Mouse (Mus musculus) bone marrow macrophage, adult 2 months (primary cell): ENCODE data around the gene Ptprs. TPM values are rescaled to one million over a fixed set of nuclear protein-coding genes. Genes with fewer than 3 reads are reported as not detected.

ENCODE experiments used
- H3K27ac ChIP-seq: 2 replicates; pipeline ENCODE4 v1.5.1; 2012; ENCODE audit warnings: low read depth, low read length; ENCODE audit not compliant: insufficient read depth
- H3K4me1 ChIP-seq: 2 replicates; pipeline ENCODE4 v1.6.1; 2012; ENCODE audit warnings: low read length; ENCODE audit not compliant: control insufficient read depth, insufficient read depth
- H3K4me3 ChIP-seq: 2 replicates; pipeline ENCODE4 v1.5.1; 2012; ENCODE audit warnings: mild to moderate bottlenecking, low read length, moderate library complexity; ENCODE audit not compliant: insufficient read depth
- CTCF ChIP-seq: IDR thresholded peaks from 2 replicates; pipeline ENCODE4 v1.5.1; 2012; ENCODE audit warnings: low read depth, mild to moderate bottlenecking, low read length, moderate library complexity
- POLR2A ChIP-seq: IDR thresholded peaks from 2 replicates; pipeline ENCODE4 v1.6.1; 2012; ENCODE audit warnings: mild to moderate bottlenecking, low read depth, low read length, borderline replicate concordance
- polyA plus RNA-seq: library from polyadenylated mRNA; stranded (reverse); fragments of >200 nt; gene quantifications from 2 replicates; pipeline ENCODE4 v1.2.4, GENCODE M21; 2012; ENCODE audit not compliant: missing spikeins, insufficient read depth, insufficient read length

Gene Ptprs
- polyA plus RNA-seq, 1 experiment = 75.2 TPM

DNA sequence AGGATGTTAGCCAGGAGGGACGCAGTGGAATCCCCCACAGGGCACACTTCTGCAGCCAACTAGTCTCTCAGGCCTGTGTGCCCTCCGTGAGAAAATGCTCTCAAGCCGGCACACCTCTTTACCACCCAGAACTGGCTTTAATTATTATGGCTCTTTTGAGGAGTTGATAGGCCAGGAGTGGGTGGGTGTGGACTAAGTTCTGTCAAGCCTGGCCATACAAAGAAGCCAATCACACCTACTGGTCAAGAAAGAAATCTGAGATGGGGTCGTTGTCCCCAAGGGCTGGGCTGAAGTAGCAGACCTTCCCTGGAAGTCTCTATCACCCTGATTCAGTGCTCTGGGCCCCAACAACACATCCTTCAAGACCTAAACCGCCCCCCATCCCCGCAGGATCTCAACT lies 15.4 kb downstream of the Ptprs start:
- TF ChIP-seq CTCF (no peak), POLR2A (no peak)
- Histone ChIP-seq H3K4me3 (peak overlapping the region; percentile 90; the same call in 1 of the 2 replicates), H3K4me1 (peaks cover 33% of the 10 kb centered on the region), H3K27ac (no peak overlapping the region)

DNA sequence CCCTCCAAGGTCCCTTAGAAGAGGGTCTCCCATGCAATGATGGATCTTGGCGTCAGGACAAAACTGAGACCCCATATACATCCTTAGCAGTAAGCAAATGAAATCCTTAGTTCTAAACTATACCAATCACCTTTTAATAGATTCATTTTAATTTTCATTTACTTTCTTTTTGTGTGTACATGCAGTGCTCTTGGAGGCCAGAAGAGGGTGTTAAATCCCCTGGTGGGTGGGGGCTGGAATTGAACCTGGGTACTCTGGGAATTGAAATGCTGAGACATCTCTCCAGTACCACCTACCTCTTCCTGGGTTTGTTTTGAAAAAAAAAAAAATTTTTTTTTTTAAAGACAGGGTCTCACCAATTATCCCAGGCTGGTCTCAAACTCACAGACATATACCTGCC lies 18.8 kb downstream of the Ptprs start:
- peaks cover 18% of the 10 kb centered on the region for H3K4me1 ChIP-seq
- H3K27ac ChIP-seq = no peak overlapping the region
- H3K4me3 ChIP-seq = no peak overlapping the region
- no peak for TF ChIP-seq POLR2A
- no peak for TF ChIP-seq CTCF

DNA sequence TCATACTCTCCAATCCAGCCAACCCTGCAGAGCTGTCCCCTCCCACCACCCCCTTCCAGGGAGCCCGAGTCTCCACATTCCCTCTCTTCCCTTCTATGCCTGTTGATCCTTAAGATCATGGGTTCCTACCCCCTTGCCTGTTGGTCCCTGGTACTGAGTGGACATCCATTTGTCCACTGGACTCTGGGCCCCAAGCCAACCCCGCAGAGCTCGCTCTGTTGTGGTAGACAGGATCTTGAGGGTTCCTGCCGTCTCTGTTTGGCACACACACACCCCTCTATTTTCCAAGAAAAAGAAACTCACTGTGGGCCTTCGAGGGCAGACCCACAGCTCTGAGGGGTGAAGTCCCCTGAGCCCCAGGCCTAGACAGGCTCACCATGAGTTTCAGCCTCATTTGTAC lies 19.9 kb downstream of the Ptprs start:
- Histone ChIP-seq H3K27ac (no peak overlapping the region), H3K4me3 (no peak overlapping the region), H3K4me1 (peaks cover 18% of the 10 kb centered on the region)
- TF ChIP-seq CTCF (no peak), POLR2A (no peak)

DNA sequence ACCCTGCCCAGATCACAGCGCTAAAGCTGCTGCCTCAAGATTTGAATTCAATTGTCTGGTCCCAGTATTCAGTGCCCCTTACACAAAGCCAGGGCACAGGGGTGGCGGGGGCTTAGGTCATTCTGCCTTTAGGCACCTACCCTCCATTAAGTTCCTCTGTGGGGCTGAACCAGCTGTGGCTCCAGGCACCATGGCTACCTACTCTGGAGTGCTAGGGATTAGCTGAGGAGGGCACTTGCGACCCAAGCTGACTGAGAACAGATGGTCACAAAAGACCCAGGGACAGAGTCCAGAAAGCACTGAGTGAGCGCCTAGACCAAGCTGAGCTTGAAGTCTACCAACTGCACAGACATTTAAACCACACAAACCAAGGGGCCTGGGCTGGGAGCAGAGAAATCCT lies 22.6 kb downstream of the Ptprs start:
- H3K4me1 ChIP-seq = peaks cover 3% of the 10 kb centered on the region
- H3K27ac ChIP-seq = no peak overlapping the region
- H3K4me3 ChIP-seq = no peak overlapping the region
- TF ChIP-seq POLR2A (no peak), CTCF (no peak)

DNA sequence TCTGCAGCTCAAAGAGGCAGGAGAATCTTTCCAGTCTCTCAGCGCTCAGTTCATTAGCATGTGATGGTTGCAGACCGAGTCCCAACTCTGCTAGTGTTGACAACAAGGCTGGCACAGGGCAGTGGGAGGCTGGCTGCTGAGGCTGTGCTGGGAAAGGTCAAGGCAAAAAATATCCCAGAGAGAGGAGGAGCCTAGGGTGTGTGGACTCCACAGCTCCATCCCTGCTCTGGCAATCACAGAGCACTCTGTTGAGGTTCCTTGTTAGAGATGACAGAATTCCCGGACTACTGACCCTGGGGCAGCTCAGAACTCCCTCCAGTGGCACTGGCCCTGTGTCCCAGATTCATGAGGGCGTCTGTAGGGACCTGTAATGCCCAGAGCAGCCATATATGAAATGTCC lies 23.0 kb downstream of the Ptprs start:
- Histone ChIP-seq H3K27ac (no peak overlapping the region), H3K4me1 (no peaks in the 10 kb centered on the region), H3K4me3 (no peak overlapping the region)
- TF ChIP-seq CTCF (no peak), POLR2A (no peak)

DNA sequence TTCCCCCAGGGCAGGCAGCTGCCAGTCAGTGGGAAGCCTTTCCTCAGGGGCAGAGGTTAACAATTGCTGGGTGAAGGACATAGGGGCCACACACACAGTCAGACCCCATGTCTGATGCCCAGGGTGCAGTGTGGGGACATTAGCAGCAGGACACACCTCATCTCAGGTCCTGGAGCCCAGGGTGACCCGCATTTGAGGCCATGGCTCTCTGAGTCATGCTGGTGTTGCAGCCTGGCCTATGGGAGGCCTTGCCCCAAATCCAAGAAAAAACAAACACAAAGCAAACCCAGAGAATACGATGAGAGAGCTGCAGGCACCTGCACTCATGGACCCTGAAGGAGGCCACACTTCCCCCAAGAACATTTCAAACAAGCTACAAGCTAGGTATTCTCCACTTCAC lies 28.6 kb downstream of the Ptprs start:
- TF ChIP-seq CTCF (no peak), POLR2A (no peak)
- H3K4me1 ChIP-seq = peaks cover 19% of the 10 kb centered on the region
- no peak overlapping the region for H3K4me3 ChIP-seq
- H3K27ac ChIP-seq = no peak overlapping the region

DNA sequence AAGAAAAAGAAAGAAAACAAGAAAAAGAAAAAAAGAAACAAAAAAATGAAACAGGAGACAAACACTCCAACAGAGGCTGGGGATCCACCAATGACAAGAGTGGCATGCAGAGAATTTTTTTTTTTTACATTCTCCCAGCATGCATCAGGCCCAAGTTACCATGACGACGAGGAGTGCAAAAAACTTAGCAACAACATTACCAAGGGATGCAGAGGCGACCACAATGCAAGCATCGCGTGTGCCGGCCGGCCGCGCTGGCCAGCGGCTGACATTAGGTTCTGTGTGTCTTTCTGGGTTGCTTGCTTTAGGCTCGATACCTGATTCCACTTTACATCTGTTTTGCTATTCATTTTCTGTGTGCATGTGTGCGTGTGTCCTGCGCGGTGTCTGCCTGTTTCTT lies 30.9 kb downstream of the Ptprs start:
- H3K4me3 ChIP-seq = no peak overlapping the region
- TF ChIP-seq POLR2A (no peak), CTCF (no peak)
- H3K4me1 ChIP-seq = peaks cover 24% of the 10 kb centered on the region
- no peak overlapping the region for H3K27ac ChIP-seq

DNA sequence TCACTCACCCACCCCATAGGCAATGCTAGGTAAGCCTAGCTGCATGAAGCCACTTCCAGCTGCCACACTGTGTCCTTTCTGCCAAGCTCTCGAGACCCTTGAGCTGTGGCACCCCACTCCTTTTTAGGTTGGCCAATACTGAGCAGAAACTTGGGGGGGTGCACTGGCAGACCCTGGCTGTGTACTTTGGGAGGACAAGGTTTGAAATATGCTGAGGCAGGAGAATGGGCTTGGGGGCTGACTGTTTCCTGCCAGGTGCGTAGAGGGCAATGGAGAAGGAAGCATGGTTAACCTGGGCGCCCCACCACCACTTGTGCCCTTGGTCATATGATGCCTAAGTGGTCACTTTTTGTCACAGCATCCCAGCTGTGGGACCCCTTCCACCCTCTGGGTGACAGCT lies 31.5 kb downstream of the Ptprs start:
- H3K4me3 ChIP-seq = no peak overlapping the region
- TF ChIP-seq CTCF (no peak), POLR2A (no peak)
- H3K4me1 ChIP-seq = peaks cover 24% of the 10 kb centered on the region
- H3K27ac ChIP-seq = no peak overlapping the region

DNA sequence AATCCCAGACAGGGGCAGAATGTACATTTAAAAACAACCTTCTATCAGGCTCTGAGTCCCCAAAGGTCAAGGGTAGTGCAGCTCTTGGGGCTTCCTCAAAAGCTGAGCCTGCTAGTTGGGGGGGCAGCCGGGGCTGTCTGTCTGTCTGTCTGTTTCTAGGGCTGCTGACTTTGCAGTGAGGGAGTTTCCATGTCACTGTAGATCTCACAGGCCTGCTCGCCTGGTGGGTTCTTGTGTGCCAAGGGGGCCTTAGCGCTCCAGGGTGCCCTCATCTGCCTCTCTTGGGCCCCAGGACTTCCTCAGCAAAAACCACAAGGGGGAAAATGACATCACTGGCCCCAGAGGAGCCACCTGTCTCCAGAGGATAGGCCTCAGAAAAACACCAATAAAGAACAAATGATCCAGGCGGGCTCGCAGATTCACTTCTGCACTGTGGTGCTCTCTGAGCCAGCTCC lies 32.9 kb downstream of the Ptprs start:
- H3K4me3 ChIP-seq = no peak overlapping the region
- peaks cover 24% of the 10 kb centered on the region for H3K4me1 ChIP-seq
- TF ChIP-seq CTCF (no peak), POLR2A (no peak)
- H3K27ac ChIP-seq = peak overlapping the region; percentile 39

DNA sequence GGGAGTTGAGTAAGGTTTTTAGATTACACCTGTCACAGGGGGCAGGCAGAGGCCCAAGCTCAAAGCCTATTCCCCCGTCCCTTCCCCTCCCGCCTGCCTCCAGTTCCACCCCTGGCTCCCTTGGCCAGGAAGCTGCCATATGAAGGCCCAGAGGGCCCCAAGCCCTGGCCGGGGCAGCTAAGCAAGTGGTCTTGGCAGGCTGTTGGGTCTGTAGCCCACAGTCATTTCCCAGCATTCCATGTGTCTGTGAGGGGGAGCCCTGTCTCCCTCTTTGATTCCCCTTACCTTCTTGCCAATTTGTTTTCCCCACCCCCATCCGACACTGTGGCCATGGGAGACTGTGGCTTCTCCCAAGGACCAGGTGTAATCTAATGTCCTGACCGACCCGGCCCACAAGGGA lies 34.0 kb downstream of the Ptprs start:
- no peak overlapping the region for H3K4me3 ChIP-seq
- TF ChIP-seq POLR2A (no peak), CTCF (no peak)

DNA sequence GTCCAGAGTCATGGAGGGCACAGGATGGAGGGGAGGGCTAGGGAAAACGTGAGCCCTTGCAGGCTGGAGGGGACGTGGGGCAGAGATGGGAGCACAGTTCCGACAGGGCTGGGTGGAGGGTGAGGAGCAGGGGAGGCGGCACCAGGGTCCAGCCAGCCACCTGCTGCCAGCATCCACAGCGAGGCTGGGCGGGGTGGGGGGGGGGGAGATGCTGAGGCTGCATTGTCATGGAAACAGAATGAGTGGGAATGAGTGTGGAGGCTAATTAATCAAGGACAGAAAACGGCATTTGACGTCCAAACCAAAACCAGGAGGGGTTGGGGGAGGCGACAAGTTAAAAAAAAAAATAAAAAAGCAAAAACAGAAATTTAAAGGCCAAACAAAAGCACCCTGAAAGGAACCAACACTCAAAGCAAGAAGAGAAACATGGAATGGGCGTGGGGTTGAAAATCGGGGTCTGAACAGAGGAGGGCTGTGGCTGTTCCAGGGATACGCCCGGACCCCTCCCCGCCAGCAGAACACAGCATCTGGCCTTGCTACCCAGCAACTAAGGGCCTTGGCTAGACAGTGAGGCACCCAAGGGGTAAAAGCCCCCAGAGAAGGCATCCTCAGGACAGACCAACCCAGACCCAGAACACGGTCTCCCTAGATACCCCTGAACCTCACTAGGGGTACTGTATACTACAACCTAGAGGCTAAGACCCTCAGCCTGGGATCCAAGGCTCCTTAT lies 36.4 kb downstream of the Ptprs start:
- Histone ChIP-seq H3K4me1 (peaks cover 24% of the 10 kb centered on the region), H3K4me3 (no peak overlapping the region), H3K27ac (no peak overlapping the region)
- TF ChIP-seq CTCF = no peak
- TF ChIP-seq POLR2A = no peak

More for the DNA sequence above, 34.0 kb downstream of the Ptprs start:
- Histone ChIP-seq H3K27ac (no peak overlapping the region), H3K4me1 (peaks cover 24% of the 10 kb centered on the region)
